Mouse (Mus musculus): ENCODE measurements around the gene Prps1l3.
"Not testable (repeated sequence)": the region's sequence is repeated elsewhere in the genome, so short reads cannot be mapped to it uniquely, and the experiment has no call there.

The Prps1l3 gene

DNA sequence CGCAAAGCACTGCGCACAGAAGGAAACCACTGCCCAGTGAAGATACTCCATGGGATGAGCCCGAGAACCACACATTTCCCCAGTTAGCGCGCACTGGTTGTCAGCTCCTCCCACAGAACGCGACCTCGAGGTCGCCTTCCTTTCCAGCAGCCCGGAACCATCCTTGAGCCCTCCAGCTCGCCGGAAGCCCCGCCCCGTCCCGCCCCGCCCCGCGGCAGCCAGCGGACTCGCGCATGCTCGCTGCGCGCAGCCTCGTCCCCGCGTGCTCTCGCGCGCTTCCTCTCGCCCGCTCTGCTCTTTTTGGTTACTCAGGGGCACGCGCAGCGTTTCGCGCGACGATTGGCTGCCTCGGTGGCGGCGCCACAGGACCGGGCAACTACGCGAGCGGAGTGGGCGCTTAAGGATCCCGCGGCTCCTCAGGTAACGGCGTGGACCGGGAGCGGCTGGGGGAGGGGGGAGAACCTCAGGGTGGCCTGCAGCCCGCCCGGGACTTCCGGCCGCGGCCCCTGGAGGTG lies at the start of gene Prps1l3, which contains the start of gene Mipol1:
TSS of gene Prps1l3 (plus strand) at position 221 of the 515 bp plus-strand sequence.
TSS of gene Mipol1 (plus strand) at position 236 of the 515 bp plus-strand sequence.
- ChIA-PET POLR2A (interaction anchor here in 3 of 4 experiments (0.6 to 2.6 kb wide), 17 partner anchors 9 to 1836 kb away, joined by 3 to 21 read pairs (median 4); partner anchors contain the start of genes Pnn (in 1 of the 3) and Slc25a21 (in 1 of the 3)), CTCF (interaction anchor here in 1 of 4 experiments (0.7 to 1.0 kb wide), 3 partner anchors 14 to 549 kb away, joined by 3 to 5 read pairs (median 3); no protein-coding TSS in a partner anchor)

DNA sequence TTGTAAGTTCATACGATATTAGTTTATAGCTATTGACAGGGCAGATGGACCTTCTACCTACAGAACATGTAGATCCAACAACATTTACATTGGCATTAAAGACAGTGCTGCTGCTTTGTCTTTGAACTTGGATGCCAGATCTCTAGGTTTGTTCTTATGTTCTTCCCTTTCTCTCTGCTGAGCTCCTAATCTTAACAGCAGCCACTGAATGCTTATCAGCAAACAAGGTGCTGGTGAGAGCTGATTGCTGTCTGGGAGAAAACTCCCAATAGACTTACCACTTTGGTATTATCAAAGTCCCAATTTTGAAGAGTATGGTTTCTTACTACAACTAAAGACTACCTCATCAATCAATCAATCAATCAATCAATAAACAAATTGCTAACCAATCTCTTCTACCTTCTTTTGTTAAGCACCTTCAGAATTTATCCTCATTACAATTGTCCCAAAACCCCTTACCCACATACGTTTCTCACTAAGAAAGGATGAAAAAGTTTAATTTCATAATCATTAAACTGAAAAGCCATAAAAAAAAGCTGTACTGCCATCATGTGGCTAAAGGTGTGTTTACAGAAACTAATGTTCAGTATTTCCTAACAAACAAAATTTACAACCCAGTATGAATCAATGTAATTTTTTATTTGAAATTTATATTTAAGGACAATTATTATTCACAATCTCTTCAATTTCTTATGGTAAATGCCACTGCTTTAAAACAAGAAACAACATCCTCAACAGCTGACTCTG lies 45.6 kb upstream of the Prps1l3 start:
- CTCF ChIA-PET: interaction anchor here (0.5 to 3.7 kb wide), 15 partner anchors 9 to 640 kb away, joined by 3 to 32 read pairs (median 3); no protein-coding TSS in a partner anchor
- POLR2A ChIA-PET: no interaction called here

DNA sequence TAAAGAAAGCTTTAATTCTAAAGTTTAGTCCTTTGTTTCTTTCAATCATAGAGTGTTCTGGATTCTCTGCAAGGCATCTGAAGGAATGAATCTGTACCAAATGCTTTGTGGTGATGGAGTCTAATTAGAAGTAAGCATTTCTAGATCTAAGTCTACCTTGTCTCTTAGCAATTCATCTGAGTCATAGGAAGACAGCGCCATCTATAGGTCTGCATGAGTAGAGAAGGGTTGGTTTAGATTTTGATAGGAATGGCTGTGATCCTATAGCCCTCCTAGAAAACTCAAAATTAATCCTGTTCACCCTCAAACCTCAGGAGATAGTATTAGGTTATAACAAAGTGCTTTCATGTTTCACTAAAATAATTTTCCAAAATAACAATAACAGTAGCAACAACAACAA lies 44.7 kb upstream of the Prps1l3 start:
- ChIA-PET POLR2A (no interaction called here), CTCF (interaction anchor here (0.5 to 3.7 kb wide), 12 partner anchors 11 to 641 kb away, joined by 3 to 32 read pairs (median 4); partner anchors contain the start of gene Pax9 (in 1 of the 4))

DNA sequence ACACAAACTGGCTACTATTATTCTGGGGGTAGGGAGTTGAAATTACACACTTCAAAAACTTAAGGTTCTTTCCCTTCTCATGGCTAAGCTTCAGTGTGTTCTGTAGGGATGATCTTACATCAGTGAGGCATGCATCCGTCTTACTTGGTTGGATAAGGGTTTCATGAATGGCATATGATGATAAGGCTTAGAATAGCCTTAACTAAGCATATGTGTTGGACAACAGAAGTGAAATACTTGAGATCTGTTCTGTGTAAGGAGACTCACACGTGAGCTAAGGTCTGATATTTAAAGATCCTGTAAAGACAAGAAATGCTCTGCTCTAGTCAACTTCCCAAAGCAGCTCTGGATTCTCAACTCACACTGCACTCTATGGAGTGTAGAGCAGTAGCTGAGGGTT lies 44.1 kb upstream of the Prps1l3 start:
- POLR2A ChIA-PET: no interaction called here

DNA sequence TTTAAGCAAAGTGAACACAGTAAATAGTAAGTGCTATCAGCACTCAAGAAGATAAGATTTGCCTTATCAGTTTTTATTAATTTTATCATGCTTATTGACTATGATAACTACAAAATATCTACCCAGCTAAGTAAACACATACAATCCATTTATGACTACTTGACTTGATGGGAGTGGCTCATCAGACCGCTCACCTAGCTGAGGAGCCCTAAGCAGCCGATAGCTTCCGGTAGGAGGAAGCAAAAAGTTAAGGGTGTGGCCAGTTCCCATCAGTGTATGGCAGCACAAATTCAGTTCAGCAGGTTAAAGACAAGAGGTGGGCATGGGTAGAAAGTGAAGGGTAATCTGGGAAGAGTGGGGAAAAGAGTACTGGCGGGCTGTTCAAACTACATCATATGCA lies 43.2 kb upstream of the Prps1l3 start:
- POLR2A ChIA-PET: no interaction called here

More for the DNA sequence above, 44.1 kb upstream of the Prps1l3 start:
- CTCF ChIA-PET: interaction anchor here in 1 of 4 experiments (1.1 to 3.7 kb wide), 2 partner anchors 10 to 505 kb away, joined by 4 to 32 read pairs; no protein-coding TSS in a partner anchor

DNA sequence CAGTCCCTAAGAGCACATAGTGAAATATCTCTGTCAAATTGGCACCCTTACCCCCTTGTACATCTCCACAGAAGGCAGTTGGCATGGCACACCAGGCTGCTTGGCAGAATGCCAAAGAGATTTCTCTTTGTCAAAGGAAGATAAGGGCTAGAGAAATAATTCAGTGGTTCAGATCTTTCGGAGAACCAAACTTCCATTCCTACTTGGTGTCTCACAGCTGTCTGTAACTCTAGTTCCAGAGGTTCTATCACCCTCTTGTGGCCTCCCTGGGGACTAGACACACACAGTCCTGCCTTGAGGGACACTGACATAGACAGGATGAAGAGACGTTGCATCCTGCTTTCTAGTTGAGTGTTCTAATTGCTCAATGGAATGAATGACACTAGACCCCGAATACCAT lies 35.6 kb upstream of the Prps1l3 start:
- ChIA-PET CTCF (interaction anchor here in 3 of 4 experiments (0.5 to 1.6 kb wide), 6 partner anchors 10 to 514 kb away, joined by 3 to 7 read pairs (median 3); partner anchors contain the start of genes Foxa1 (in 1 of the 3), Mipol1 (in 1 of the 3) and Prps1l3 (in 1 of the 3)), POLR2A (interaction anchor here in 1 of 4 experiments (0.6 kb wide), 1 partner anchor 372 kb away, joined by 4 read pairs; no protein-coding TSS in a partner anchor)

More for the DNA sequence above, 43.2 kb upstream of the Prps1l3 start:
- CTCF ChIA-PET: interaction anchor here in 1 of 4 experiments (3.7 kb wide), 1 partner anchor 506 kb away, joined by 32 read pairs; no protein-coding TSS in a partner anchor

DNA sequence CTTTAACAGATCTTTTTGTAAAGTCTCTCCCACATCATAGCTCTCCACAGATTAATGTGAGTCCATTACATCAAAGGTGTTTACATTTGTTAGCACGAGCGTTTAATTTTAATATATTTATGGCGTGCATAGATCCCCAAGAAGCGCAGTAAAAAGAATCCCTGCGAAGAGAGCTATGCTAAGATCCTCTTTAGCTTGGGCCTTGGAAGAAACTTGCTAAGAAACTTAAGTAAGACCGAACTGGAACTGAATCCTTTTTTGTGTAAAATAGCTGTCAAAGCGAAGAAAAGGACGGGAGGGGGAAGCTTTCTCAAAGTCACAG lies 34.0 kb upstream of the Prps1l3 start:
- ChIA-PET POLR2A (interaction anchor here in 2 of 4 experiments (1.3 to 2.1 kb wide), 4 partner anchors 15 to 347 kb away, joined by 3 to 12 read pairs (median 4); no protein-coding TSS in a partner anchor), CTCF (interaction anchor here in 3 of 4 experiments (0.6 to 1.4 kb wide), 9 partner anchors 10 to 582 kb away, joined by 3 to 8 read pairs (median 4); no protein-coding TSS in a partner anchor)

DNA sequence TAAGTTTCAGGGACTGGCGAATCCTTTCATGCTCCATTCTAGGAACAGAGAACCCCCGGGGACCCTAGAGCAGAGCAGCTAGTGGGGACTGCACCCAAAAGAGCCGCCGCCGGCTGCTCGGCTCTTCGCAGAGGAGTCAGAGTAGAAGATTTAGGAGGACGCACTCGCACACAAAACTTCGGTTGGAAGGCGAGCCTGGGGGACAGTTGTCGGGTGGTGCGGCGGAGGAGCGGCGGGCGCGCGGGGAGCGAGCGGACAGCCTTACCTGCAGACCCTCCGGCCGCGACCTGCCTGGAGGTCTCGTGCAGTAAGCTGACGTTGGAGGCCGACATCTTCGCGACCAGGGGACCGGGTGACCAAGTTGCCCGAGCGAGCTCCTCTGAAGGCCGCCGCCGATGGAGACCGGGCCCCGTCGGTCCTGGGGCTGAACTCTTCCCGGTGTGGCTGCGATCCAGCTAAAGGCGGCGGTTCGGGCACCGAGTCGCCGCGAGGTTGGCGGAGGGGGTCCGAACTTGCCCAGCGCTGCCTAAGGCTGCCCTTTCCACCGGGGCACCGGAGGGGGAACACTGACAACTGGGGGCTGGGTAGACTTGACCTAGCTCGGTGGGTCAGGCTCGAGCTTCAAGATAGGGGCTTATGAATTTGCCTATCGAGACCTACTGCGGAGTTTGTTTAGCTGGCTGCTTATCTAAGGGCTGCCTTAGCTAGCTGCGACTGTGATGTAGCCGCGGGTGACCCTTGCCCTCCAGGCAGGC lies 33.4 kb upstream of the Prps1l3 start:
- POLR2A ChIA-PET: interaction anchor here in 2 of 4 experiments (1.1 to 2.1 kb wide), 5 partner anchors 14 to 347 kb away, joined by 3 to 12 read pairs (median 4); no protein-coding TSS in a partner anchor
- CTCF ChIA-PET: interaction anchor here in 3 of 4 experiments (0.6 to 1.4 kb wide), 10 partner anchors 11 to 583 kb away, joined by 3 to 8 read pairs (median 5); no protein-coding TSS in a partner anchor

DNA sequence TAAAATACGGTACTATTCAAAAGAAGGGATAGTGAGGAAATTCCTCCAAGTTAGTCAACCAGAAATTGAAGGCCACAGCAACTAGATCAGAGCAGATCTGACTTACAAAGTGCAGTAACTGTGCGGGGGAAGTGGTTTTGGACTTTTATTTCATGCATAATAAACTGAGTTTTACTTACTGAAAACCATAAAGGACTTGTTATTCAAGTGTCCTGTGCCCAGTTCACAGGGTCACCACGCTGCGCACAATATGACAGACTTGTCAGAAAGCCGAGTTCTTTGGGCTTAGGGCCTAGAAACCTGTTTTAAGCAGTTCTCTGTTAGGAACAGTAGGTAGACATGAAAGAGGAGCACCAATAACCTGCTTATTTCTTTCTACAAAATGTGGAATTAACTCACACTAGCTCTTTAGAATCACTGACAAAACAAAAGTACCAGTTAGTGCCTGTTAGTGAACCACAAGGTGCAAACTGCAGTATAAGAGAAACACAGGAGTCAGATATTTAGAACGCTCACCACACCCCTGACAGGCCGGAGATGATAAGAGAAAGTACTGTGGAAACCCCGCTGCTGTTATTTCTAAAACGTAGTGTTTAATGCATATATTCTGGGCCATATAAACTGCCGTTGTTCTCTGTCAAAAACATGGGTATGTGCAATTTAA lies 32.7 kb upstream of the Prps1l3 start, which contains the start of gene Slc25a21:
TSS of gene Slc25a21 (minus strand) at position 110 of the 664 bp plus-strand sequence.
- POLR2A ChIA-PET: interaction anchor here in 2 of 4 experiments (1.1 to 2.1 kb wide), 5 partner anchors 14 to 346 kb away, joined by 3 to 12 read pairs (median 4); no protein-coding TSS in a partner anchor

DNA sequence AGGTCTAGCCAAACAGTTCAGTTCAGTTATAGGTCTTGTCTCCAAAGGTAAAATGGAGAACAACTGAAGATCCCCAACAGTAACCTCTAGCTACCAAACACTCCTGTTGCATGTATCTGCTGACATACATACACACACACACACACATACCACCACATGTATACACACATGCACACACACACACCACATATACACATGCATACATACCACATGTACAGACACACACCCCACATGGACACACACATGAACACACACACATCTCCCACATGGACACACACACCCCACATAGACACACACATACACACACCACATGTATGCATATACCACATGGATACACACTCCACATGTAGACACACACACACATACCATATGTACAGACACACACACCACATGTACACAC lies 31.9 kb upstream of the Prps1l3 start:
- POLR2A ChIA-PET: no interaction called here
- CTCF ChIA-PET: no interaction called here

More for the DNA sequence above, 32.7 kb upstream of the Prps1l3 start, which contains the start of gene Slc25a21:
- CTCF ChIA-PET: interaction anchor here in 2 of 4 experiments (1.2 to 1.4 kb wide), 3 partner anchors 13 to 508 kb away, joined by 3 to 7 read pairs (median 7); no protein-coding TSS in a partner anchor

DNA sequence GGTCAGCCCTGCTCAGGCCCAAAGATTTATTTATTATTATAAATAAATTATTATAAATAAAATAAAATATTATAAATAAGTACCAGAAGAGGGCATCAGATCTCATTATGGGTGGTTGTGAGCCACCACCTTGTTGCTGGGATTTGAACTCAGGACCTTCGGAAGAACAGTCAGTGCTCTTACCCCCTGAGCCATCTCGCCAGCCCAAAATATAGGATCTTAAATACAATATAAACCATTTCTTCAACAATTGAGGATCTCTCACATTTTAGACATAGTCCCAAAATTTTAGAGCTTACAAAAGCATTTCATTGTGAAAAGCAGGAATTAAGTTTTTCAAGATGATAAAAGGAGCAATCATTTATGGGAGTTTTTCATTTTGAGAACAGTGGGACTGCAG lies 30.8 kb upstream of the Prps1l3 start:
- CTCF ChIA-PET: no interaction called here
- POLR2A ChIA-PET: no interaction called here

DNA sequence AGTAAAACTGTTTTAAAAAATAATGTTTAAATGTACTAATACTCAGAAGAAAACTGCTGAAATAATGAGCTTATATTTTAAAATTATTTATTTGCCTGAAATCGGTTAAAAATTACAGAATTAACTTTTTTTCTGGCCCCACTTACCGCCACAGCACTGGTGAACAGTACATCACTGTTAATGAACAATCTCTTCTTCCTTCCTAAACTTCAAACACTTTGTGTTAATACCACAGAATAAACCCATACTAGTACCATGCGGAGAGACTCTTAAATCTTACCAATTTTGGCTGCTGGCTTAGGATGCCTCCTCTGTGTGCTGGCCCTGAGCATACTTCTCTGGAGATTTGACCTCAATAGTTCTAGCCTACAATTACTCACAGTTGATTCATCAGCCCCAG lies 28.3 kb upstream of the Prps1l3 start:
- ChIA-PET POLR2A (no interaction called here), CTCF (interaction anchor here in 1 of 4 experiments (1.7 kb wide), 1 partner anchor 521 kb away, joined by 5 read pairs; no protein-coding TSS in a partner anchor)

DNA sequence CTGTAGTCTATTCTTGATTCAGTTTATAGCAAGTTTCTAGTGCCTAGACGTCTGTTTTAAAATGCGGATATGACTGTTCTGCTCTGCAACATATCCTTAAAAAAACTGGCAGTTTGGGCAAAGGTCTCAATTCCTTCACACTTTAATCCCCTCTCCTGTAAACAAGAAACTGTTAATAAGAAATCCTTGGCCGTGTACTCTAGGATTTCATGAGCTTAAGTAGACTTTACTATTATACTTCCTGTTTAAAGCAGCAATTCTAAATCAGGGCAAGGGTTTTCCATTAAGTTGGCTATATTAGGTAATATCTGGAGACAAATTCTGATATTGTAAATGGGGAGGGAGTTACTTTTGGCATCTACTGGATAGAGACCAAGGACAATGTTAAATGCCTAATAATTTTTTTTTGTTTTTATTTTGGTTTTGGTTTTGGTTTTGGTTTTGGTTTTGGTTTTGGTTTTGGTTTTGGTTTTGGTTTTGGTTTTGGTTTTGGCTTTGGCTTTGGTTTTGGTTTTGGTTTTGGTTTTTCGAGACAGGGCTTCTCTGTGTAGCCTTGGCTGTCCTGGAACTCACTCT lies 25.8 kb upstream of the Prps1l3 start:
- POLR2A ChIA-PET: no interaction called here

DNA sequence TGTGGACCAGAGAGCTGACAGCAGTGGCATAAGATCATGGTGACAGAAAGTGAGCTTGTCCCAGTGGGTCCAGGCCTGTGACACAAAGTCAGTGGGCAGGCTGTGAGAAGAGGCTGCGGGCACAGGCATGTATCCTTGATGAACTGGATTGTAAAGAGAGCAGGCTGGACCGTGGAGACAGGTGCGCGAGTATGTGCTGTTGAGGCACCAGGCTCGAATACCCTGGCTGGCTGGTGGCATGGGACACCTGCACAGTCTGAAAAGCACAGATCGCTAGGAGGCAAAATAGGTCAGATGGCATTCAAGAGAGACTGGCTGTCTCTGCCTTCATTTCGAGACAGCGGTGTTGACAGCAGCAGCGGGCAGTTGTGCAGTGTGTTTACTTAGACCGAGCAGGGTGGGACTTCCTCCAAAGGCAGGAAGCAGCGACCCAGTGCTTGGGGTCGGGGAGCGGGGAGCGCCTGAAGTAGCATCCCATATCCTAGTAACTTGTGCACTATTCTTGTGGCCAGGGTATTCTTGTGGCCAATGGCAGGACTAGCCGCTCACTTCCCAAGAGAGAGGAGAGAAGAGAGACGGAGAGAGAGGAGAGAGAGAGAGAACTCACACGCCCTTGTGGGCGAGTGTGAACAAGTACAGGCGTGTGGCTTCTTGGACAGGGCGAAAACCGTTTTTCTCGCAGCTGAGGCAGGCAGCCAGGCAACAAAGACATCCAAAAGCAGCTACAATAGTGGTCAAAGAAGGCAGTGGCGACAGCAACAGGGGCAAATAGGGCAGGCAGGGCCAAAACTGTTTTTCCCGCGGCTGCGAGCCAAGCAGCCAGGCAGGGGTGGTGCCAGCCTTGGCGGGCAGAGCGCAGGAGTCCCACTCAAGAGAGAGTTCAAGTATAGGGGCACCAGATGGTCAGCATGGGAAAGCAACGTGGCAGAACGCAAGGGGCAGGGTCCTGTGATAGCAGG lies 18.6 kb upstream of the Prps1l3 start:
- POLR2A ChIA-PET: interaction anchor here in 2 of 4 experiments (0.6 to 1.5 kb wide), 3 partner anchors 15 to 20 kb away, joined by 3 to 4 read pairs (median 4); no protein-coding TSS in a partner anchor
- CTCF ChIA-PET: no interaction called here

More for the DNA sequence above, 25.8 kb upstream of the Prps1l3 start:
- CTCF ChIA-PET: no interaction called here

DNA sequence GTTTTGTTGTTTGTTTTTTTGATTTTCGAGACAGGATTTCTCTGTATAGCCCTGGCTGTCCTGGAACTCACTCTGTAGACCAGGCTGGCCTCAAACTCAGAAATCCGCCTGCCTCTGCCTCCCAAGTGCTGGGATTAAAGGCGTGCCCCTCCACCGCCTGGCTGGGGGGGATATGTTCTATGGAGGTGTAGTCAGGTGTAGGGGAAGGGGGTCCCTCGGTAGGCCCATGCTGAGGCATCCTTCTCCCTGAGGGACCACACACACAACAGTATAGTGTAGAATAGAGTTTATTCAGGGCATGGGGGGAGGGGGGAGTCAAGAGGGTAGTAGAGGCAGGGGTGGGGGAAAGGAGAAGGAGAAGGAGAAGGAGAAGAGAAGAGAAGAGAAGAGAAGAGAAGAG lies 17.7 kb upstream of the Prps1l3 start:
- POLR2A ChIA-PET, CTCF ChIA-PET: not testable (repeated sequence)

DNA sequence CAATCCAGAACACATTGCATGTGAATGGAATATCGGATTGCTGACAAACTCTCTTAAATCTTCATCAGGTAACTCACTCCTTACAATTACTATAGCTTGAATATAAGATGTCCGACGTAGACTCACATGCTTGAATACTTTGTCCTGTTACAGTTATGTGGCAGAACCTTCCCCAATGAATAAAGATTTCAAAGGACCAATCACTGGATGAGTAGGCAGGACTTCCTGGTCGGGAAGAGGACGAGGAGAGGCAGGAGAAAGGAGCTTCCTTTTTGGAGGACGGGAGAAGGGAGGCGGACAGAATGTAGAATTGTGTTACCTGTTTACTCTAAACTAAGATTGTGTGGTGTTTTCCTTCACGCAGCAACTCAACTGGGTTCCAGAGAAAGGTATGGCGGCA lies 3.8 kb upstream of the Prps1l3 start:
- POLR2A ChIA-PET: interaction anchor here in 3 of 4 experiments (0.8 to 2.0 kb wide), 14 partner anchors 8 to 545 kb away, joined by 3 to 12 read pairs (median 4); partner anchors contain the start of gene Slc25a21 (in 1 of the 3)
- CTCF ChIA-PET: interaction anchor here in 2 of 4 experiments (0.7 to 1.0 kb wide), 2 partner anchors 30 kb away, joined by 3 read pairs; no protein-coding TSS in a partner anchor
